Mouse (Mus musculus): ENCODE measurements at regions not wholly inside any gene's neighbourhood (a gene's known extent, or its start where the extent isn't known, plus 50 kb on each side); places are given as distances from the start of the nearest gene placed in this dataset.

- TF ChIP-seq POLR2A (IDR thresholded peaks at IDR 0.05; ENCODE audit: borderline replicate concordance, insufficient read depth, low read length) (no peak), CTCF (IDR thresholded peaks at IDR 0.05; ENCODE audit: borderline replicate concordance, insufficient read depth, low read depth, low read length) (no peak)
Measured at GRCm38 (mm10) chr13:111943392-111944088, 134.7 kb upstream of the Map3k1 start.

Data from cerebellum, adult 2 months (tissue).